Mouse (Mus musculus): ENCODE data around the gene Hist1h4i. TPM values are rescaled to one million over a fixed set of nuclear protein-coding genes. Genes with fewer than 3 reads are reported as not detected.

The Hist1h4i gene
- total and polyA plus RNA-seq, 2 experiments, result 5.2 to 9.2 TPM

DNA sequence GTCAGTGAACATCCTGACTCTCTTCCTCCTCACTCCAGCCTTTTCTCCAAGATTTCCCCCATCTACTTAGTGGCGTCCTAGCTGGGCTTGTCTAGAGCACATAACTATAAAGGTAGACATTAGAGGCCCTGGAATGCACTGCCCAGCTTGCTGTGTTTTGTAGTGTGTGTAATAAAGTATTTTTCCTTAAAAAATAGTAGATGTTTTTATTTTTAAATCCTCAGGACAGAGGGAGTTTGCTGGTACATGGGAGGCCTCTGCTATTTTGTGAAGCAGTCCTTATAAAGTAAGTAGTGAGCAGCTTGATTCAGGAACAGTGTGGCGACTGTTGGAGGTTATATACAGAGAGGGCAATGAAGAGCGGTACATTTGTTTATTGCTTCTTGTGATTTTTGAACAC lies 32.5 kb downstream of the Hist1h4i start:
- no peak for TF ChIP-seq CTCF (IDR thresholded peaks at IDR 0.05; ENCODE audit: low read depth, low read length)
- no peak for TF ChIP-seq POLR2A (IDR thresholded peaks at IDR 0.05; ENCODE audit: extremely low read depth, insufficient read depth, low read length)
- WGBS, result 96% methylated on average over 3 of the region's 3 CpGs
- H3K9ac ChIP-seq (ENCODE audit: low read depth, low read length), result no peak overlapping the region

DNA sequence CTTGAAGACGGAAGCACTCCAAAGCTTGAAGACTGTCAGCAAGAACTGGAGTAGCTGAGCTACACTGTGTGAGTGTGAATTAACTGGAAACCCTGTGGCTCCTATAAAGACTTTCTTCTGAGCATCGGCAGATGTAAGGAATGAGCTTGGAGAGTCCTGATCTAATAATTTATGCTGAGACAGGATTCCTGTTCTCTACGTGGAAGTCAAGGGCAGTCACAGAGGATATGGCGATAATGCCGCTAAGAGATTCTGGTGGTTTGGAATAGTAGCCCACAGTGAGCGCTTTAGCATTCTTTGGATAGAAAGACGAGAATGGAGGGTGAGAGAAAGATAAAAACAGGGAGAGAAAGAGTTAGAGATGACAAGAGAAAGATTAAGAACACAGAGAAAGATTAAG lies 33.3 kb downstream of the Hist1h4i start:
- 67% methylated on average over 7 of the region's 7 CpGs for WGBS
- Histone ChIP-seq H3K79me2 (ENCODE audit: control insufficient read depth, insufficient read depth, low read length) (no peaks in the 10 kb centered on the region), H3K9ac (ENCODE audit: low read depth, low read length) (no peak overlapping the region), H3K4me3 (ENCODE audit: insufficient read depth, low read depth, low read length) (no peak overlapping the region), H3K27me3 (ENCODE audit: control insufficient read depth, insufficient read depth, low read length) (peaks cover 24% of the 10 kb centered on the region), H3K27ac (replicated peaks; ENCODE audit: insufficient read depth, low read depth, low read length) (no peak overlapping the region), H3K4me1 (ENCODE audit: control insufficient read depth, insufficient read depth, low read length) (peaks cover 5% of the 10 kb centered on the region), H3K36me3 (ENCODE audit: control insufficient read depth, insufficient read depth, low read length) (no peaks in the 10 kb centered on the region)
- DNase-seq (ENCODE audit: extremely low read depth, low read depth, low spot score), result no peak
- TF ChIP-seq CTCF (IDR thresholded peaks at IDR 0.05; ENCODE audit: low read depth, low read length), result no peak
- no peak for TF ChIP-seq POLR2A (IDR thresholded peaks at IDR 0.05; ENCODE audit: extremely low read depth, insufficient read depth, low read length)

More for the DNA sequence above, 32.5 kb downstream of the Hist1h4i start:
- no peaks in the 10 kb centered on the region for H3K79me2 ChIP-seq (ENCODE audit: control insufficient read depth, insufficient read depth, low read length)
- DNase-seq (ENCODE audit: extremely low read depth, low read depth, low spot score), result no peak
- peaks cover 22% of the 10 kb centered on the region for H3K27me3 ChIP-seq (ENCODE audit: control insufficient read depth, insufficient read depth, low read length)
- peaks cover 5% of the 10 kb centered on the region for H3K4me1 ChIP-seq (ENCODE audit: control insufficient read depth, insufficient read depth, low read length)
- no peak overlapping the region for H3K27ac ChIP-seq (replicated peaks; ENCODE audit: insufficient read depth, low read depth, low read length)
- no peak overlapping the region for H3K4me3 ChIP-seq (ENCODE audit: insufficient read depth, low read depth, low read length)
- no peaks in the 10 kb centered on the region for H3K36me3 ChIP-seq (ENCODE audit: control insufficient read depth, insufficient read depth, low read length)

DNA sequence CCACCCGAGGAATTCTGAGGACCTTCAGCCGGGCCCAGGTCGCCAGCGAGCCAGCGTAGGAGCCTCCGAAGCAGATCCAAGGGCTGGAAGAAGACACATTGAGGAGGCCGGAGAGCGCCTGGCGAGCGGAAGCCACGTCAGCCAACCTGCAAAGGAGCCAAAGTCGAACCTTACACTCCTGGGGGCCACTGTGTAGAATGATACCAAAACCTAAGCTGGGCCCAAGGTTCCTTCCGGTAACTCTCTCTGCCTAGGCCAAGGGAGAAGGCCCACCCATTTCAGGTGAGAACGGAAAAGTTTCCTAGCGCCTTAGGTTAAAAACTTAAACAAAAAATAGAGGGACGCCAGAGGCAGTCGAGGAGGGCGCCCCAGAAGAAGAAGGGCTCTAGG lies 34.0 kb downstream of the Hist1h4i start:
- H3K27ac ChIP-seq (replicated peaks; ENCODE audit: insufficient read depth, low read depth, low read length), result no peak overlapping the region
- WGBS, result 17% methylated on average over 18 of the region's 18 CpGs
- no peaks in the 10 kb centered on the region for H3K79me2 ChIP-seq (ENCODE audit: control insufficient read depth, insufficient read depth, low read length)
- H3K9ac ChIP-seq (ENCODE audit: low read depth, low read length), result no peak overlapping the region
- TF ChIP-seq POLR2A (IDR thresholded peaks at IDR 0.05; ENCODE audit: extremely low read depth, insufficient read depth, low read length) (no peak), CTCF (IDR thresholded peaks at IDR 0.05; ENCODE audit: low read depth, low read length) (no peak)
- peak overlapping the region; percentile 13; the same call in 1 of the 2 replicates for H3K4me3 ChIP-seq (ENCODE audit: insufficient read depth, low read depth, low read length)
- H3K27me3 ChIP-seq (ENCODE audit: control insufficient read depth, insufficient read depth, low read length), result peaks cover 24% of the 10 kb centered on the region
- DNase-seq (ENCODE audit: extremely low read depth, low read depth, low spot score), result no peak
- no peaks in the 10 kb centered on the region for H3K36me3 ChIP-seq (ENCODE audit: control insufficient read depth, insufficient read depth, low read length)
- H3K4me1 ChIP-seq (ENCODE audit: control insufficient read depth, insufficient read depth, low read length), result peaks cover 5% of the 10 kb centered on the region

DNA sequence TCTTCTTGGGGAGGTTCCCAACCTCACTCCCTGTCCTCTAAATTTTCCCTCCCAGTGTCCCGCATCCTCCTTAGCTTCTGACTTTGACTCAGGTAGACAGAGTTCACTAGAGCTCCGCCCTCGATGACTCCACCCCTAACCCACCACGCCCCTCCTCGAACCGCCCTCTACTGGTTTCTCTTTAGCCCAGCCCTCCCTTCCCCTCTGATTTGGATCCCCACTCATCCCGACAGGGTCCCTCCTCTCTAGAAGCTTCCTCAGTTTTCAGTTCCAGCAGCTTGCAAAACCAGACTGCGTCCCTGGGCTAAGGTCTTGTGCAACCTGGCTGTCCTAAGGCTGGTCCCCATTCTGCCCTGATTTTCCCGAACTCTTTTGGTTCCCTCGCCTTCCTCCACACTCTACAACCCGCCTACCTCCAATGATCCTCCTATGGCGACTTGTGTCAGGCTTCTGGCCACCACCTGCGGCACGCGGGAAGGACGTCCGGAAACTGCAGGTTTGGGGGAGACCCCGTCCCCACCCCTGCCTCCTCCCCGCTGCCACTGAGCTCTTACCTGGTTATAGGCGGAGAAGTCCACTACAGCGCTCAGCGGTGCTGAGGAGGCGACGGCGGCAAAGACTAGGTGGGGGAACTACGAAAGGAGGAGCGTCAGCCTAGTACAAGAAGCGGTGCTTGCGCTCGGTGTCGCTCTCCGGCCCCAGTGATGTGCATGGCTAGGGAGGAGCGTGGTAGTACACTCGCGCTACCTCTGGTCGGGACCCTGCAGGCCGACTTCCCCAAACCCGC lies 34.6 kb downstream of the Hist1h4i start:
- TF ChIP-seq CTCF (IDR thresholded peaks at IDR 0.05; ENCODE audit: low read depth, low read length) (no peak), POLR2A (IDR thresholded peaks at IDR 0.05; ENCODE audit: extremely low read depth, insufficient read depth, low read length) (no peak)
- DNase-seq (ENCODE audit: extremely low read depth, low read depth, low spot score), result peak; percentile 44
- peaks cover 24% of the 10 kb centered on the region for H3K27me3 ChIP-seq (ENCODE audit: control insufficient read depth, insufficient read depth, low read length)
- no peak overlapping the region for H3K27ac ChIP-seq (replicated peaks; ENCODE audit: insufficient read depth, low read depth, low read length)
- H3K9ac ChIP-seq (ENCODE audit: low read depth, low read length), result no peak overlapping the region
- peak overlapping the region; percentile 51 for H3K4me3 ChIP-seq (ENCODE audit: insufficient read depth, low read depth, low read length)
- WGBS, result 2% methylated on average over 38 of the region's 38 CpGs
- H3K4me1 ChIP-seq (ENCODE audit: control insufficient read depth, insufficient read depth, low read length), result peaks cover 5% of the 10 kb centered on the region
- H3K36me3 ChIP-seq (ENCODE audit: control insufficient read depth, insufficient read depth, low read length), result no peaks in the 10 kb centered on the region
- H3K79me2 ChIP-seq (ENCODE audit: control insufficient read depth, insufficient read depth, low read length), result no peaks in the 10 kb centered on the region

DNA sequence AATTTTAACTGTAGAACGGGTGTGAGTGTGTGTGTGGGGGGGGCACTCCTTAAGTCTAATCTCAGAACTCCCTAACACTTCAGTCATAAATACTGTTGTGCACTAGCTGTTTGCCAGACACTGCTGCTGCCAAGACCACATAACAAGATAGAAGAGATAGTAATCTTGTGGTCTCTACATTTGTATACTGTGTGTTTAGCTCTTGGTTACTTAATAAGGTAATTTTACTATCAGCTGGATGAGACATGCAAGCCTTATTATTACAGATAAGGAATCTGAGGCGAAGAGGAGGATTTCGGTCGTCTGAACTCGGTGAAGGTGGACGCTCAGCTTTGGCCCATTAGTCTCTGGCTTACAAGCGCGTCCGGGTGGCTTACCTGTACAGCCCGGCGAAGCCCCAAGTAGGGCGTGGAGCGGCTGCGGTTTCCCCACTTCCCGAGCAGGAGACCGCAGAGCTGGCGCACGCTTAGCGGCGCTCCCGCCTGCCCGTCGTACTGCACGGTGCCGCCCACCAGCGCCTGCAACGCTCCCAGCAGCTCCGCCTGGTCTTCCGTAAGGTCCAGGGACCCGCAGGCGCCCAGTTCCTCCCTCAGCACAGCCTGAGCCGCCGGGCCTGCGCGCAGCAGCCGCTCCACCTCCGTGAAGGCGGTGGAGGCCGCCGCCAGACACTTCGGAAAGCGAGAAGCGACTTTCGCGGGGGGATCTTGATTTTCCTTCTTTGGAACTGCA lies 35.4 kb downstream of the Hist1h4i start:
- Histone ChIP-seq H3K27me3 (ENCODE audit: control insufficient read depth, insufficient read depth, low read length) (peaks cover 25% of the 10 kb centered on the region), H3K4me3 (ENCODE audit: insufficient read depth, low read depth, low read length) (peak overlapping the region; percentile 51), H3K4me1 (ENCODE audit: control insufficient read depth, insufficient read depth, low read length) (peaks cover 5% of the 10 kb centered on the region), H3K9ac (ENCODE audit: low read depth, low read length) (0 out of 2 replicates have a peak overlapping the region, but pooled peaks have one; percentile 15), H3K36me3 (ENCODE audit: control insufficient read depth, insufficient read depth, low read length) (no peaks in the 10 kb centered on the region), H3K79me2 (ENCODE audit: control insufficient read depth, insufficient read depth, low read length) (no peaks in the 10 kb centered on the region), H3K27ac (replicated peaks; ENCODE audit: insufficient read depth, low read depth, low read length) (no peak overlapping the region)
- WGBS, result 1% methylated on average over 45 of the region's 45 CpGs
- TF ChIP-seq CTCF (IDR thresholded peaks at IDR 0.05; ENCODE audit: low read depth, low read length), result no peak
- no peak for TF ChIP-seq POLR2A (IDR thresholded peaks at IDR 0.05; ENCODE audit: extremely low read depth, insufficient read depth, low read length)
- no peak for DNase-seq (ENCODE audit: extremely low read depth, low read depth, low spot score)

Data from liver, adult 2 months (tissue).